Mouse (Mus musculus) CH12.LX (cell line): ENCODE measurements at regions not wholly inside any gene's neighbourhood (a gene's known extent, or its start where the extent isn't known, plus 50 kb on each side); places are given as distances from the start of the nearest gene placed in this dataset.

ENCODE experiments used
- DNase-seq: peaks from one replicate; pipeline ENCODE4 v3.0.0-alpha.2; 2013; ENCODE audit errors: extremely low read depth
- H3K27ac ChIP-seq: 2 replicates; pipeline ENCODE4 v1.5.1; 2012; ENCODE audit warnings: low read depth, mild to moderate bottlenecking, control low read depth, moderate library complexity; ENCODE audit not compliant: insufficient read depth
- H3K27me3 ChIP-seq: replicated peaks from 2 replicates; pipeline ENCODE3; 2012; ENCODE audit warnings: inconsistent platforms
- H3K36me3 ChIP-seq, 2 experiments: replicated peaks in 1 of 2; 2 replicates each; pipeline versions ENCODE3 to v1.6.1; 2012; ENCODE audit warnings: inconsistent platforms in 1 of 2, low read length in 1 of 2, mild to moderate bottlenecking in 1 of 2, mixed read lengths in 1 of 2, moderate library complexity in 1 of 2; ENCODE audit not compliant: control insufficient read depth in 1 of 2, insufficient read depth in 1 of 2
- H3K4me1 ChIP-seq, 2 experiments: 2 replicates each; pipeline ENCODE4 v1.6.1; 2012; ENCODE audit warnings: inconsistent platforms in 1 of 2, moderate library complexity in 1 of 2; ENCODE audit not compliant: insufficient read depth in 2 of 2, control insufficient read depth in 1 of 2
- H3K4me2 ChIP-seq: 2 replicates; pipeline ENCODE4 v1.6.1; 2012; ENCODE audit warnings: low read depth, mild to moderate bottlenecking, control low read depth; ENCODE audit not compliant: poor library complexity, insufficient read depth, severe bottlenecking
- H3K4me3 ChIP-seq, 3 experiments: fragments of 150-350 bp in 1 of 3; sonication (generic) in 1 of 3; replicated peaks in 1 of 3; 2 replicates each; pipeline versions ENCODE3 to v1.5.1; 2011 to 2012; ENCODE audit warnings: low read depth in 2 of 3, low read length in 2 of 3, mild to moderate bottlenecking in 2 of 3, moderate library complexity in 2 of 3, control low read depth in 1 of 3, improper control_type of control experiment in 1 of 3, inconsistent platforms in 1 of 3, mixed read lengths in 1 of 3; ENCODE audit not compliant: poor library complexity in 1 of 3
- H3K79me2 ChIP-seq: replicated peaks from 2 replicates; pipeline ENCODE4 v1.6.1; 2012; ENCODE audit warnings: mild to moderate bottlenecking, moderate library complexity; ENCODE audit not compliant: control insufficient read depth, poor library complexity, insufficient read depth, severe bottlenecking; ENCODE audit errors: extremely low read depth
- H3K9ac ChIP-seq: 2 replicates; pipeline ENCODE4 v1.6.1; 2012; ENCODE audit warnings: low read depth, mild to moderate bottlenecking, control low read depth, moderate library complexity; ENCODE audit not compliant: insufficient read depth
- H3K9me3 ChIP-seq: replicated peaks from 2 replicates; pipeline ENCODE3; 2012; ENCODE audit warnings: low read length, inconsistent platforms, mixed read lengths
- BHLHE40 ChIP-seq: IDR thresholded peaks from 2 replicates; pipeline ENCODE4 v1.6.1; 2011; ENCODE audit warnings: mild to moderate bottlenecking, low read depth, low read length, improper control_type of control experiment
- CHD1 ChIP-seq: IDR thresholded peaks from 2 replicates; pipeline ENCODE4 v1.6.1; 2012; ENCODE audit warnings: low read depth, low read length, improper control_type of control experiment, inconsistent platforms
- ELF1 ChIP-seq: IDR thresholded peaks from 2 replicates; pipeline ENCODE4 v1.6.1; 2014; ENCODE audit warnings: low read depth, mild to moderate bottlenecking, inconsistent platforms, low read length, improper control_type of control experiment
- ETS1 ChIP-seq: conservative IDR thresholded peaks from 2 replicates; pipeline ENCODE4 v1.6.1; 2012; ENCODE audit warnings: low read depth, mild to moderate bottlenecking, inconsistent platforms, low read length, improper control_type of control experiment, moderate library complexity
- MAZ ChIP-seq: IDR thresholded peaks from 2 replicates; pipeline ENCODE4 v1.6.1; 2012; ENCODE audit warnings: low read depth, mild to moderate bottlenecking, inconsistent platforms, low read length, improper control_type of control experiment, moderate library complexity
- MYC ChIP-seq: IDR thresholded peaks from 2 replicates; pipeline ENCODE4 v1.6.1; 2011; ENCODE audit warnings: low read depth, mild to moderate bottlenecking, improper control_type of control experiment, low read length
- NELFE ChIP-seq: IDR thresholded peaks from 2 replicates; pipeline ENCODE4 v1.6.1; 2011; ENCODE audit warnings: low read depth, low read length, improper control_type of control experiment
- PAX5 ChIP-seq: IDR thresholded peaks from 2 replicates; pipeline ENCODE4 v1.6.1; 2012; ENCODE audit warnings: low read length, inconsistent platforms, mixed read lengths
- POLR2A ChIP-seq: IDR thresholded peaks from 2 replicates; pipeline ENCODE4 v1.6.1; 2011; ENCODE audit warnings: low read depth, mild to moderate bottlenecking, improper control_type of control experiment, low read length
- POLR2AphosphoS2 ChIP-seq: IDR thresholded peaks from 2 replicates; pipeline ENCODE4 v1.6.1; 2011; ENCODE audit warnings: low read depth, low read length, improper control_type of control experiment
- RAD21 ChIP-seq: IDR thresholded peaks from 2 replicates; pipeline ENCODE4 v1.6.1; 2011; ENCODE audit warnings: low read depth, mild to moderate bottlenecking, low read length, improper control_type of control experiment, moderate library complexity
- SMC3 ChIP-seq: IDR thresholded peaks from 2 replicates; pipeline ENCODE4 v1.6.1; 2011; ENCODE audit warnings: low read depth, low read length, improper control_type of control experiment
- TBP ChIP-seq: conservative IDR thresholded peaks from 2 replicates; pipeline ENCODE4 v1.6.1; 2011; ENCODE audit warnings: low read depth, low read length, improper control_type of control experiment
- TCF12 ChIP-seq: IDR thresholded peaks from 2 replicates; pipeline ENCODE4 v1.6.1; 2014; ENCODE audit warnings: low read depth, mild to moderate bottlenecking, inconsistent platforms, low read length, improper control_type of control experiment
- USF1 ChIP-seq: IDR thresholded peaks from 2 replicates; pipeline ENCODE4 v1.6.1; 2014; ENCODE audit warnings: low read depth, mild to moderate bottlenecking, inconsistent platforms, low read length, improper control_type of control experiment
- USF2 ChIP-seq: conservative IDR thresholded peaks from 2 replicates; pipeline ENCODE4 v1.6.1; 2011; ENCODE audit warnings: low read depth, low read length, improper control_type of control experiment
- ZC3H11A ChIP-seq: IDR thresholded peaks from 2 replicates; pipeline ENCODE4 v1.6.1; 2012; ENCODE audit warnings: low read depth, mild to moderate bottlenecking, inconsistent platforms, low read length, improper control_type of control experiment
- ZKSCAN1 ChIP-seq: IDR thresholded peaks from 2 replicates; pipeline ENCODE4 v1.6.1; 2012; ENCODE audit warnings: low read depth, inconsistent platforms, low read length, improper control_type of control experiment, borderline replicate concordance
- ZMIZ1 ChIP-seq: IDR thresholded peaks from 2 replicates; pipeline ENCODE4 v1.6.1; 2012; ENCODE audit warnings: low read depth, mild to moderate bottlenecking, inconsistent platforms, low read length, improper control_type of control experiment
- ZNF384 ChIP-seq: IDR thresholded peaks from 2 replicates; pipeline ENCODE4 v1.6.1; 2012; ENCODE audit warnings: low read depth, low read length, improper control_type of control experiment, inconsistent platforms
- dilution Hi-C: fragments of 300-500 bp; cut with MboI; formaldehyde crosslinking; loops from 2 replicates; pipeline ENCODE4 v1.14.3; 2020; ENCODE audit warnings: low sequenced_read_pairs; ENCODE audit not compliant: extremely low pct_unique_long_range_greater_than_20kb, extremely low pct_ligation_motif_present
- in situ Hi-C: fragments of 300-500 bp; cut with MboI; formaldehyde crosslinking; loops from 3 replicates; pipeline ENCODE4 v1.14.3; 2019; ENCODE audit warnings: low sequenced_read_pairs, low pct_ligation_motif_present, low pct_unique_long_range_greater_than_20kb, mixed read lengths

GRCm38 (mm10) chr4:153724045-153724444 is 233.0 kb upstream of the A430005L14Rik start:
- no peak for DNase-seq
- in situ Hi-C loops (no loop called here), dilution Hi-C loops (no loop called here)
- H3K9me3 ChIP-seq = peaks cover 91% of the 10 kb centered on the region
- no peaks in the 10 kb centered on the region for H3K36me3 ChIP-seq
- no peak overlapping the region for H3K4me2 ChIP-seq
- TF ChIP-seq POLR2AphosphoS2 (no peak), BHLHE40 (no peak), ZC3H11A (no peak), ELF1 (no peak), POLR2A (no peak), NELFE (no peak), ETS1 (no peak), RAD21 (no peak), ZKSCAN1 (no peak), TBP (no peak), TCF12 (no peak), USF1 (no peak), MAZ (no peak), MYC (no peak), ZMIZ1 (no peak)
- H3K9ac ChIP-seq = no peak overlapping the region
- H3K4me1 ChIP-seq = no peaks in the 10 kb centered on the region
- no peak overlapping the region for H3K27ac ChIP-seq
- H3K27me3 ChIP-seq = no peaks in the 10 kb centered on the region
- H3K4me3 ChIP-seq = no peak overlapping the region
- no peaks in the 10 kb centered on the region for H3K79me2 ChIP-seq

GRCm38 (mm10) chr4:153727273-153727672 is 229.8 kb upstream of the A430005L14Rik start:
- Histone ChIP-seq H3K4me3 (no peak overlapping the region), H3K9me3 (peaks cover 90% of the 10 kb centered on the region), H3K4me1 (no peaks in the 10 kb centered on the region), H3K36me3 (no peaks in the 10 kb centered on the region), H3K27me3 (no peaks in the 10 kb centered on the region), H3K27ac (no peak overlapping the region), H3K79me2 (no peaks in the 10 kb centered on the region), H3K4me2 (no peak overlapping the region), H3K9ac (no peak overlapping the region)
- in situ Hi-C loops (no loop called here), dilution Hi-C loops (no loop called here)
- TF ChIP-seq PAX5 = no peak
- no peak for TF ChIP-seq BHLHE40
- TF ChIP-seq ZNF384 = no peak
- no peak for TF ChIP-seq POLR2A
- TF ChIP-seq SMC3 = no peak
- no peak for TF ChIP-seq USF2
- TF ChIP-seq POLR2AphosphoS2 = no peak
- TF ChIP-seq CHD1 = no peak
- no peak for TF ChIP-seq ZKSCAN1
- DNase-seq = no peak
